Mouse (Mus musculus): ENCODE measurements around the gene Hacl1. TPM values are rescaled to one million over a fixed set of nuclear protein-coding genes. Genes with fewer than 3 reads are reported as not detected.
"Not testable (repeated sequence)": the region's sequence is repeated elsewhere in the genome, so short reads cannot be mapped to it uniquely, and the experiment has no call there.

The Hacl1 gene
- polyA plus RNA-seq, 1 experiment from 2014 or later: 9.7 TPM

DNA sequence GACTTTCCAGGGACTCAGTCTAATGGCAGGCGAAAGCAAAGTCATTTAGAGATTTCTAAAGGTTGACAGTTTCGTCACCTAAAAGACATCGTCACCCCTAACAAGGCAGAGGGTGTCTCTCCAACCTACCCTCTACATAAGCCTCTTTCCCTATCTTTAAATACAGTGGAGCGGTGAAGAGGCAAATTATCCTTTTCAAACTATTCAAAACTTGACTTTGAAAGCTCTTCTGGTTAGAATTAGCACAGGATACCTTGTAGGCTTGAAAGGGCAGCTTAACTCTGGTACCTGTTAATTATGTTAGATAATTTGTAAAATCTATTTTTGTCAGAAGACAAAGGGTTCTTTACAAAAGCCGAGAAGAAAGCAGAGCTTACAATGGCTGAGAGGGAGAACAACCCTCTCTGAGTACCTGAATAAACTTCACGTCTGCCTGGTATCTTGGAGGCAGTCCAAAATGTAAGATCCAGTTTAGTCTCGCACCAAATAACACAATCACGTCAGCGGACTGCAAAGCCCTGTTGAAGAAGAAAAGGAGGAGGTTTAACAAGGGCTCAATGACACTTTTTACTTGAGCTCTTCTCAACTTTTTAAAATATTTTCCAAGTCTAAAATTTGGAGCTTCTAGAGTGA is 20.4 kb downstream of the Hacl1 start:
- no peaks in the 10 kb centered on the region for H3K9me3 ChIP-seq (replicated peaks)
- peak overlapping the region; percentile 41; the same call in 1 of the 2 replicates for H3K27ac ChIP-seq
- peaks cover 3% of the 10 kb centered on the region; the same call in 1 of the 2 replicates for H3K4me1 ChIP-seq (replicated peaks)
- no peaks in the 10 kb centered on the region for H3K36me3 ChIP-seq
- no peaks in the 10 kb centered on the region for H3K27me3 ChIP-seq
- ATAC-seq (replicated peaks; ENCODE audit: insufficient number of reproducible peaks, insufficient read depth, low FRiP score, low read depth): no peak
- H3K9ac ChIP-seq: no peak overlapping the region
- no peak overlapping the region; the same call in 1 of the 2 replicates for H3K4me2 ChIP-seq
- 54% methylated on average over 9 of the region's 9 CpGs for WGBS
- no peak overlapping the region for H3K4me3 ChIP-seq

DNA sequence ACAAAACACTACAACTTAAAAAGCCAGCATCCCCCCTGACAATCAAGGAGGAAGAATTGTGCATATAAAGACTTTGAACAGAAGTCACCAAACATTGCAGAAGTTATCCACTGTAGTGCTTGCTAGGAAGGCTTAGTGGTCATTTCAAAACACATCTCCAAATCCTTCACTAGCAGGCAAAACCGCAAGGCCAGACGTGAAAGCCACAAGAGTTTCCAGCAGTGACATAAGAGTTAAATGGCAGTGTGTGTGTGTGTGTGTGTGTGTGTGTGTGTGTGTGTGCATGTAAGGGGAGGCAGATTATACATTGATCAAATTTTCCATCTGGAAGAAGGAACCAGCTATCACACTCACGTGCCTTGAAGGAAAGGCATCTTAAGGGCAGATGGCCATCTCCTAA is 23.1 kb downstream of the Hacl1 start:
- H3K27me3 ChIP-seq: no peaks in the 10 kb centered on the region
- 70% methylated on average over 3 of the region's 3 CpGs for WGBS
- H3K4me1 ChIP-seq (replicated peaks): peaks cover 3% of the 10 kb centered on the region; the same call in 1 of the 2 replicates
- H3K36me3 ChIP-seq: peaks cover 3% of the 10 kb centered on the region; the same call in 1 of the 2 replicates
- no peak overlapping the region for H3K27ac ChIP-seq
- no peak overlapping the region for H3K4me2 ChIP-seq
- H3K9me3 ChIP-seq (replicated peaks): no peaks in the 10 kb centered on the region
- no peak for ATAC-seq (replicated peaks; ENCODE audit: insufficient number of reproducible peaks, insufficient read depth, low FRiP score, low read depth)
- no peak overlapping the region for H3K4me3 ChIP-seq
- H3K9ac ChIP-seq: no peak overlapping the region

DNA sequence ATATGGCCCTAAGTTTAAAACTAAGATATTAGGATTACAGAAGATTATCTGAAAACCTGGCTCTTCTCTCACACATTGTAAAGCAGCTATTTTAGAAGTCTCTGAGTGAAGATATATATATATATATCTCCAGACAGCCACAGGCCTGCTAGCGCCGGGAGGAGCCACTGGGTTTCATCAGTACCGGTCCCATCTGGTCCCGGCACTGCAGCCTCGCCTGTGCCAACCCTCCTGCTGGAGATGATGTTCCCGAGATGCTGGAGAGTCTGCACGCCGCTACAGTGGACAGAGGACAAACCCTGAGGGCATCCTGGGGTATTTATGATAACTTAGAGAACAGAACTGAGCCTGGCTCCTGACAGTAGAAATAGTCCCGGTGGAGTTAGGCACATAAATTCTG is 23.9 kb downstream of the Hacl1 start:
- H3K36me3 ChIP-seq: peaks cover 7% of the 10 kb centered on the region; the same call in 1 of the 2 replicates
- WGBS: 81% methylated on average over 9 of the region's 9 CpGs
- H3K27ac ChIP-seq: no peak overlapping the region
- H3K4me1 ChIP-seq (replicated peaks): peaks cover 3% of the 10 kb centered on the region; the same call in 1 of the 2 replicates
- no peaks in the 10 kb centered on the region for H3K9me3 ChIP-seq (replicated peaks)
- H3K4me2 ChIP-seq: no peak overlapping the region
- ATAC-seq (replicated peaks; ENCODE audit: insufficient number of reproducible peaks, insufficient read depth, low FRiP score, low read depth): no peak
- no peak overlapping the region for H3K9ac ChIP-seq
- H3K4me3 ChIP-seq: no peak overlapping the region
- no peaks in the 10 kb centered on the region for H3K27me3 ChIP-seq

DNA sequence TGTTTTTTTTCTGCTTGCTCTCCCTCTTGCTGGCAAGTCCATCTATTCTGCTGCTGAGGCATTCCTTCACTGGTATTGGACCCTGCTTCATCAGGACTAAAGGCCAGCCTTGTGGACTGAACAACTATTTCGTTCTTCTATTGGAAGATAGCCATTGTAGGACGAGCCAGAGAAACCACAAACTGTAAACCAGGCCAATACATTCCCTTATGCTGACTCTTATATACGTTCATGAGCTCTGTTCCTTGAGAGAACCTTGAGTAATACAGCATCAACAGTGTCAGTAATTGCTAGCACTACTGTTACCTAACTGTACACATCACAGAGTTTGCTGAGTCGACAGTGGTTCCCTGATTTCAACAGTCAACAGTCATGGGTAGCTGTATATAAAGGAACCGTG is 27.4 kb downstream of the Hacl1 start:
- no peaks in the 10 kb centered on the region for H3K27me3 ChIP-seq
- no peak for ATAC-seq (replicated peaks; ENCODE audit: insufficient number of reproducible peaks, insufficient read depth, low FRiP score, low read depth)
- no peak overlapping the region for H3K4me3 ChIP-seq
- no peak overlapping the region for H3K9ac ChIP-seq
- no peak overlapping the region for H3K27ac ChIP-seq
- peaks cover 7% of the 10 kb centered on the region; the same call in 1 of the 2 replicates for H3K36me3 ChIP-seq
- 80% methylated on average over 5 of the region's 5 CpGs for WGBS
- H3K4me1 ChIP-seq (replicated peaks): no peaks in the 10 kb centered on the region
- no peak overlapping the region for H3K4me2 ChIP-seq
- H3K9me3 ChIP-seq (replicated peaks): no peaks in the 10 kb centered on the region

DNA sequence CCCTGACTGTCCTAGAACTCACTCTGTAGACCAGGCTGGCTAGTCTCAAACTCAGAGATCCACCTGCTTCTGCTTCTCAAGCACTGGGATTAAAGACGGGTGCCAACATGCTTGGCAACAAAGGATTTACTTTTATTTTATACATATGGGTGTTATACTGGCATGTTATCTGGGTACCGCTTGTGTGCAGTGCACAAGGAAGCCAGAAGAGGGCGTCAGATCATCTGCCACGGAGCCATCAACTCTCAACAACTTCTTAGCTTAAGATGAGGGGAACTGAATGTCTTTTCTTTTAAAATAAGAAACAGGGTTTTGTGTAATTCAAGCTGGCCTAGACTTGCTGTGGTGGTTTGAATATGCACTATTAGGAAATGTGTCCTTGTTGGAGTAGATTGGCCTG is 29.1 kb downstream of the Hacl1 start:
- no peaks in the 10 kb centered on the region for H3K9me3 ChIP-seq (replicated peaks)
- H3K36me3 ChIP-seq: peaks cover 7% of the 10 kb centered on the region; the same call in 1 of the 2 replicates
- H3K27ac ChIP-seq: no peak overlapping the region
- H3K4me3 ChIP-seq: no peak overlapping the region
- no peaks in the 10 kb centered on the region for H3K27me3 ChIP-seq
- ATAC-seq (replicated peaks; ENCODE audit: insufficient number of reproducible peaks, insufficient read depth, low FRiP score, low read depth): no peak
- H3K4me1 ChIP-seq (replicated peaks): no peaks in the 10 kb centered on the region
- H3K4me2 ChIP-seq: no peak overlapping the region
- WGBS: 64% methylated on average over 4 of the region's 4 CpGs
- no peak overlapping the region for H3K9ac ChIP-seq

DNA sequence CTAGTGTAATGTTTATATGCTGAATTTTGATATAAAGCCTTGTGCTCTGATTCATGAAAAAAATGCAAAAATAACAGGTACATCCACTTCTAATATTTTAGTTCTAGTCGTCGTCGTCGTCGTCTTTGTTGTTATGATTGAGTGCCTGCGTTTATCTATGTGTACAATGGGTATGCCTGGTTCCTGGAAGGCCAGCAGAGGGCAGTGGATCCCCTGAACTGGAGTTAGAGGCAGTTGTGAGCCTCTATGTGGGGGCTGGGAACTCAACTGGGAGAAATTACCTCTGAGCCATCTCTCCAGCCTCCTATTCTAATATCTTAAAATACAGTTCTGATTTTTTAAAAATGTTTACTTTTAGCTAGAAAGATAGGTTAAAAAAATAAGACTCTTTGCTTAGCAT is 35.6 kb downstream of the Hacl1 start:
- 54% methylated on average over 6 of the region's 6 CpGs for whole genome bisulfite sequencing
- H3K9ac ChIP-seq: no peak overlapping the region
- no peak for ATAC-seq (replicated peaks; ENCODE audit: insufficient number of reproducible peaks, insufficient read depth, low FRiP score, low read depth)
- H3K4me2 ChIP-seq: no peak overlapping the region
- no peak overlapping the region for H3K4me3 ChIP-seq
- H3K9me3 ChIP-seq (replicated peaks): no peaks in the 10 kb centered on the region
- H3K36me3 ChIP-seq: no peaks in the 10 kb centered on the region
- no peak overlapping the region for H3K27ac ChIP-seq
- no peaks in the 10 kb centered on the region for H3K4me1 ChIP-seq (replicated peaks)
- H3K27me3 ChIP-seq: no peaks in the 10 kb centered on the region

DNA sequence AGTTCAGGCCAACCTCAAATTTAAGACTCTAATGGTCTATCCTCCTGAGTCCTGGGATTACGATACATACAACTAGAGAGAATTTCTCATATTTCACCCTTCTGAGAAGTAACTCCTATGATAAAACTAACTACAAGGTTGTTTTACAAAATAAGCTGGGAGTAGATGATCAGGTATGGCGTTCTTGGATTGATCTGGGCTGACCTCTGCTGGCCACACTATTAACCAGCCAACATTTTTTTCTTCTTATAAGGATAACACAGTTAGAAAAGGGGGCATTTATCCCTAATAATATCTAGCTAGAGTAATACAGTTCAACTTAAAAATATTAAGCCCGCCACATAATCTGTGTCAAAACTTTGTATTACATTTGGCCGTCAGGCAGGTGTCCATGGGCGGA is 36.2 kb downstream of the Hacl1 start:
- no peaks in the 10 kb centered on the region for H3K27me3 ChIP-seq
- no peaks in the 10 kb centered on the region for H3K36me3 ChIP-seq
- no peak overlapping the region for H3K4me2 ChIP-seq
- H3K4me3 ChIP-seq: no peak overlapping the region
- ATAC-seq (replicated peaks; ENCODE audit: insufficient number of reproducible peaks, insufficient read depth, low FRiP score, low read depth): no peak
- no peaks in the 10 kb centered on the region for H3K4me1 ChIP-seq (replicated peaks)
- WGBS: 62% methylated on average over 5 of the region's 5 CpGs
- H3K9me3 ChIP-seq (replicated peaks): no peaks in the 10 kb centered on the region
- no peak overlapping the region for H3K9ac ChIP-seq
- H3K27ac ChIP-seq: no peak overlapping the region

DNA sequence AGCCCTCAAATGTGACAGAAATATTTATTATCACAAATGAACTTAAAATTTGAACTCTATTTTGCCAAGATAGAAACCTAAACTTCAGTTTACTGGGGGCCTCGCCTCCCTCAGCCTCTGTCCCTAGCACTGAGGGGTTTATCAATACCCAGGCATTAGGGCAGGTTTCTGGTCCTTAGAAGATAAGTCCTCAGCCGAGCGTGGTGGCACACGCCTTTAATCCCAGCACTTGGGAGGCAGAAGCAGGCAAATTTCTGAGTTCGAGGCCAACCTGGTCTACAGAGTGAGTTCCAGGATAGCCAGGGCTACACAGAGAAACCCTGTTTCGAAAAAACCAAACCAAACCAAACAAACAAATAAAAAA is 38.5 kb downstream of the Hacl1 start:
- H3K9me3 ChIP-seq (replicated peaks); H3K4me2 ChIP-seq; H3K4me3 ChIP-seq; H3K9ac ChIP-seq; H3K27me3 ChIP-seq; H3K4me1 ChIP-seq (replicated peaks); ATAC-seq (replicated peaks; ENCODE audit: insufficient number of reproducible peaks, insufficient read depth, low FRiP score, low read depth); H3K27ac ChIP-seq; H3K36me3 ChIP-seq: not testable (repeated sequence)
- 76% methylated on average over 6 of the region's 6 CpGs for WGBS

DNA sequence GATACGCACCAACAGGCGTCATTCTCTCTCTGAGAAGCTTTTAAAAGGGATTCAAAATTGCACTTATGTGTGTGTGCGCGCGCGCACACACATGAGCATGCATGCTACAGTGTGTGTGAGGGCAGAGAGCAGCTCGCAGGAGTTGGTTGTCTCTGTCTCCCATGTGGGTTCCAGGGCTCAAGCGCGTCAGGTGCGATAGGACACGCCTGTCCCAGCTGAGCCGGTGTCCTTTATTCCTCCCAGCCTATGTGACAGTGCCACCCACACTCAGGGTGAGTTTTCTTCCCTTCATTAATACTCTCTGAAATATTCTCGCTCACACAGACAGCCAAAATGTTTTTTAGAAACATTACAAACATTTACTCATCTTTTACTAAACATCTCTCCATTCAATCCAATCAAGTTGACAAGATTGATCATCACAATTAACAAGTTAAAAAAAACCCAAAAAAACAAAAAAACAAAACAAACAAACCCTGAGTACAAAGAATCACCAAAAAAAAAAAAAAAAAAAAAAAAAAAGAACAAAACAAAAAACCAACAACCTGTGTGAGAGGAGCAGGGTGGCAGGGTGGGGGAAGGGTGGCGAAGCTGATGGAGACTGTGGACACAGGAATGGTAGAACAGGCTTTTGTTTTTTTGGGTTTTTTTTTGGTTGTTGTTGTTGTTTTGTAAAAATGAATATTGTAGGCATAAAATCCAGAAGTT is 39.0 kb downstream of the Hacl1 start:
- no peak overlapping the region for H3K27ac ChIP-seq
- 94% methylated on average over 14 of the region's 14 CpGs for WGBS

DNA sequence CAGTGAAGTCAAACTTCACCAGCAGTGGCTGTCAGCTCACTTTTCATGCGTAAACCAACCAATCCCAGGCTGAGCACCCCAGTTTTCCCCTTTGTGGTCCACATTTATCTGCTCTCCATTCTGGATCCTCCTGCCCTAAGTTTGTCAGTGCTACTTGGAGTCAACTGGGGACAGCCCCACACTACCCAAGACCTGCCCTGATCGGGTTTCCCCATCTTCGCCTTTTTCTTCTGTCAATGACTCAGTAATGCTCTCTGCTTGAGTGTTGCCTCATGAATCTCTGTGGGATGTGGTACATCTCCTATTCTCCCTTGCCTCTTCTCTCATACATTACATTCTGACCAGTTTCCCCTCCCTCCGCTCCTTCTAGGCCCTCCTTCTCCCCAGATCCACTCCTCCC is 43.6 kb downstream of the Hacl1 start:
- no peak overlapping the region for H3K9ac ChIP-seq
- H3K4me2 ChIP-seq: no peak overlapping the region
- WGBS: 93% methylated on average over 4 of the region's 4 CpGs
- H3K27me3 ChIP-seq: no peaks in the 10 kb centered on the region
- no peak overlapping the region for H3K4me3 ChIP-seq
- H3K4me1 ChIP-seq (replicated peaks): no peaks in the 10 kb centered on the region
- no peaks in the 10 kb centered on the region for H3K9me3 ChIP-seq (replicated peaks)
- no peaks in the 10 kb centered on the region for H3K36me3 ChIP-seq
- ATAC-seq (replicated peaks; ENCODE audit: insufficient number of reproducible peaks, insufficient read depth, low FRiP score, low read depth): no peak
- H3K27ac ChIP-seq: no peak overlapping the region

More for the DNA sequence above, 39.0 kb downstream of the Hacl1 start:
- ATAC-seq (replicated peaks; ENCODE audit: insufficient number of reproducible peaks, insufficient read depth, low FRiP score, low read depth): no peak
- Histone ChIP-seq H3K9ac (no peak overlapping the region), H3K9me3 (replicated peaks) (no peaks in the 10 kb centered on the region), H3K36me3 (no peaks in the 10 kb centered on the region), H3K27me3 (no peaks in the 10 kb centered on the region), H3K4me2 (no peak overlapping the region), H3K4me3 (no peak overlapping the region), H3K4me1 (replicated peaks) (no peaks in the 10 kb centered on the region)

DNA sequence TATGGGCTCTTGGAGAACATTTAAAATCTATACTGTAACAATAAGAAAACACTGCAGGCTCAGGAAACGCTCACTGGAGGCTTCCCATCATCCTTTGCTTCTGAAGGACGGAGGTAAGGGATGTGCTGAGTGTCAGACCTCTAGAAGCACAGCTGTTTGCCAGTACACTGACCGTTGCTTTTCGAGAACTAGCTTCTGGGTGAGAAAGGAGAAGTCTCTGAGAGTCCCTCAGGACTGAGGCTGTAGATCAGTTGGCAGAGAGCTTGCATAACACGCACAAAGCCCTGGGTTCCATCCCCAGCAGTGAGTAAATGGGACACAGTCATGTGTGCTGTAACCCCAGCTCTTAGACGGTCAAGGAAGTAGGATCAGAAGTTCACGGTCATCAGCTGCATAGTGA is 44.7 kb downstream of the Hacl1 start:
- Histone ChIP-seq H3K36me3 (no peaks in the 10 kb centered on the region), H3K27me3 (no peaks in the 10 kb centered on the region), H3K4me3 (no peak overlapping the region), H3K9ac (no peak overlapping the region), H3K9me3 (replicated peaks) (no peaks in the 10 kb centered on the region), H3K4me2 (no peak overlapping the region), H3K27ac (no peak overlapping the region), H3K4me1 (replicated peaks) (no peaks in the 10 kb centered on the region)
- no peak for ATAC-seq (replicated peaks; ENCODE audit: insufficient number of reproducible peaks, insufficient read depth, low FRiP score, low read depth)
- WGBS: 73% methylated on average over 7 of the region's 7 CpGs

DNA sequence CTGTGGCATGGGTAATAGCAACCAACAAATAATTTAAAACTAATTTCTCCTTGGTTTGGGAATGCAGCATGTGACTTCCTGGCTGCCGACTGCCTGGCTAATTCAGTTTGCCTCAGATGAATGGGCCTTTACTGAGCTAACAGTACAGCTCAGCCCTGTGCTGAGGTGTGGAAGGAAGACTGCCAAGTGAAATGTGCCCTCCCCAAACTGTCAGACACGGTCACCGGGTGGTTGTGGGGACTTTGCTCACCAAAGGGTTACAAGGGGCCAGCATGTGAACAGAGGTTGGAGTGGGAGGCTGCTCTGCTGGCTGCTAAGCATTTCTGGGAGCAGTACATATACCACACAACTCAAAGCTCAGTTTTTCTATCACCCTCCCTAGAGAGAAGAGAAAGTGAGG is 46.4 kb downstream of the Hacl1 start:
- H3K4me1 ChIP-seq (replicated peaks): no peaks in the 10 kb centered on the region
- H3K4me3 ChIP-seq: no peak overlapping the region
- H3K27ac ChIP-seq: no peak overlapping the region
- no peaks in the 10 kb centered on the region for H3K36me3 ChIP-seq
- no peak for ATAC-seq (replicated peaks; ENCODE audit: insufficient number of reproducible peaks, insufficient read depth, low FRiP score, low read depth)
- no peak overlapping the region for H3K4me2 ChIP-seq
- 55% methylated on average over 3 of the region's 3 CpGs for WGBS
- H3K9me3 ChIP-seq (replicated peaks): no peaks in the 10 kb centered on the region
- H3K9ac ChIP-seq: no peak overlapping the region
- no peaks in the 10 kb centered on the region for H3K27me3 ChIP-seq
